Mouse (Mus musculus): ENCODE results near the gene Dmgdh.
A peak's percentile ranks its signal among the peaks of the same experiment; 100 is the strongest.

Gene Dmgdh

DNA sequence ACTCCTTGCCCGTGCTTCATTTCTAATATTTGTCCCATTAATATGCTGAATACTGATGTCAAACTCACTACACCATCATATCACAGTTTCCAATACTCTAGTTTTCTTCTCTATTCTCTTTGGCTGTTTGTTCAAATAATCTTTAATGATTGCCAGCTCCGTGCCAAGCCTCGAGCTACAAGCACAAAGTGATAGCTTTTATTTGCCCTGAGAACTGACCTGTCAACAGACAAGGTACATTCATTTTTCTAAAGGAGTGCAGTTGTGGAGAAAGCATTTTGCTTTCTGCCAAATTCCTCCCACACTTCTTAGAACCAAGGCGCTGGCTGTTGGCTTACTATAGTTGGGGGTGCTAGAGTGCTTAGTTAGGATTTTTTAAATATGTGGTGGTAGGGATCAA is 33.0 kb downstream of the Dmgdh start:
- no peak for DNase-seq (ENCODE audit: inconsistent age in 2 of 2, low spot score in 1 of 2)

DNA sequence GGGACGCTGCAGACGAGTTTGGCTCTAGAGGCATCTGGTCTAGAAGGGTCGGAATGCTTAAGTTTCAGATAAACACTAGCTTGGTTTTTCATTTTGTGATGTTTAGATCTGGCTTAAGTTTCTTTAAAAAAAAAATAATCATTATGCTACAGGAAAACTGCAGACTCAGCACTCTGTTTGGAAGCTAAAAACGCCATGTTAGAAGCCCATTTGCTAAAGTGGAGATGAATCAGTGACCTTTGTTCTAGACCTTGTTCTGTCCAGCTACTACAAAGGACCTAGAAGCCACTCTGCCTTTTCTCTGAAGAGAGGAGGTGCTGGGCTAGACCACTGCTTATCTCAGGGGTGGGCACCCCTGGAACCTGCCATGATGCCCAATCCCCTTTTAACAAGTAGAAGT is 36.1 kb downstream of the Dmgdh start:
- no peak for DNase-seq (ENCODE audit: inconsistent age in 2 of 2, low spot score in 1 of 2)

DNA sequence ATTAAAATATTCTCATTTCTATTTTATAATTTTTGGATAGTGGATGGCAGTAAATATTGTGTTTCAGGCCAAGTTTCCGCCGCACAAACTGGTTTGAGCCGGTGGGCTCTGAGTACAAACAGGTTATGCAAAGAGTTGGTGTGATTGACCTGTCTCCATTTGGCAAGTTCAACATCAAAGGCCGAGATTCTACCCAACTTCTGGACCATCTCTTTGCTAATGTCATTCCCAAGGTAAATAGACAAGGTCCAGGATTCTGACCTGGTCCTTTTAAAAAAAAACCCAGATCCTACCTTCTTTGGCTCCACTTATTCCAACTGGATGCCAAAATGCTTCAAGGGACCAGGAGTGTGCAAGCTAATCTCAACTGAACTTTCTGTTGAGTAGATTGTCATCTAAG is 37.0 kb downstream of the Dmgdh start:
- no peak for DNase-seq (ENCODE audit: inconsistent age in 2 of 2, low spot score in 1 of 2)

DNA sequence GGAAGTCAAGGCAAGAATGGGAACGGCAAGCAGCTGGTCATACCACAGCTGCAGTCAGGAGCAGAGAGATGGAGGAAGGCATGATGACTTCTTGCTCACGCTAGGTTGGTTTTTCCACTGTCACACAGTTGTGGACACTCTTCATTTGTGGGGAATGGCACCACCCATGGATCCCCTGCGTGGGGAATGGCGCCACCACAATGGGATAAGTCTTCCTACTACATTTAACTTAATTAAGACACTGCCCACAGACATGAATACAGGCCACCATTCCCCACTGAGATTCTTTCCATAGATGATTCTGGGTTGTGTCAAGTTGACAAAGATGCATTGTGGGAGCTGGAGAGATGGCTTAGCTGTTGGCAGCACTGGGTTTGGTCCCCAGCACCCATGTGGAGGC is 38.1 kb downstream of the Dmgdh start:
- no peak for DNase-seq (ENCODE audit: inconsistent age in 2 of 2, low spot score in 1 of 2)

DNA sequence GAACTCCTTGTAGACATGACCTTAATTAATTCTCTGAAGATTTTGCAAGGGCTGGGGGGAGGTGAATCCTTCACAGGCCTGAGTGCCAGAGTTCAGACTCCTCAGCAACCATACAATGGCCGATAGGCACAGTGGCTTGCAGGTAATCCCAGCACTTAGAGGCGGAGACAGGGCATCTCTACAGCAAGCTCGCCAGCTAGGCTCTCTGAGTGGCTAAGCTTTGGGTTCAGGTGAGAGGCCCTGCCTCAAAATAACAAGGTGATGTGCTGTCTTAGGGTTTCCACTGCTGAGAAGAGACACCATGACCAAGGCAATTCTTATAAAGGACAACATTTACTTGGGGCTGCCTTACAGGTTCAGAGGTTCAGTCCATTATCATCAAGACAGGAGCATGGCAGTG is 39.6 kb downstream of the Dmgdh start:
- no peak for DNase-seq (ENCODE audit: inconsistent age in 2 of 2, low spot score in 1 of 2)

- no peak for DNase-seq (ENCODE audit: inconsistent age in 2 of 2, low spot score in 1 of 2)
Observed at GRCm38 (mm10) chr13:93717113-93717512, 42.9 kb downstream of the Dmgdh start.

- peak; percentile 41 to 84 for DNase-seq (ENCODE audit: inconsistent age in 2 of 2, low spot score in 1 of 2)
Observed at GRCm38 (mm10) chr13:93718948-93719347, 44.7 kb downstream of the Dmgdh start.

GRCm38 (mm10) chr13:93721916-93722315 is 47.7 kb downstream of the Dmgdh start:
- no peak for DNase-seq (ENCODE audit: inconsistent age in 2 of 2, low spot score in 1 of 2)

DNA sequence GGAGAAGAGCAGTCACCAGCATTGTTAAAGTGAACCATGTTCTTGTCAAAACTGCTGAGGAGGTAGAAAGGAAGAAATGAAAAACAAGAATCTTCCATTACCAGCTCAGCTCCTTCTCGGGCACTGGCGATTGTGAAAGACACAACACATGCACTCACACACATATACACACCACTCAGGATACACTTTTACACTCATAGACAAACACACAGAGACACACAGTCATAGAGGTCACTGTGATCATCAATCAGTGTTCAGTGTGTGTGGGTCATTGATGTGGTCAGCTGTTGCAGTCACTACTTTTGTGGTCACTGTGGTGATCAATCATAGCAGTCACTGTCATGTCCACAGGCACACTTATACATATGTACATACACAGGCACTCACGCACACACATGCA is 49.2 kb downstream of the Dmgdh start:
- no peak for DNase-seq (ENCODE audit: inconsistent age in 2 of 2, low spot score in 1 of 2)

- DNase-seq (ENCODE audit: inconsistent age in 2 of 2, low spot score in 1 of 2): peak in 1 of 2 experiments; percentile 38
Observed at GRCm38 (mm10) chr13:93724206-93724605, 50.0 kb downstream of the Dmgdh start.

DNA sequence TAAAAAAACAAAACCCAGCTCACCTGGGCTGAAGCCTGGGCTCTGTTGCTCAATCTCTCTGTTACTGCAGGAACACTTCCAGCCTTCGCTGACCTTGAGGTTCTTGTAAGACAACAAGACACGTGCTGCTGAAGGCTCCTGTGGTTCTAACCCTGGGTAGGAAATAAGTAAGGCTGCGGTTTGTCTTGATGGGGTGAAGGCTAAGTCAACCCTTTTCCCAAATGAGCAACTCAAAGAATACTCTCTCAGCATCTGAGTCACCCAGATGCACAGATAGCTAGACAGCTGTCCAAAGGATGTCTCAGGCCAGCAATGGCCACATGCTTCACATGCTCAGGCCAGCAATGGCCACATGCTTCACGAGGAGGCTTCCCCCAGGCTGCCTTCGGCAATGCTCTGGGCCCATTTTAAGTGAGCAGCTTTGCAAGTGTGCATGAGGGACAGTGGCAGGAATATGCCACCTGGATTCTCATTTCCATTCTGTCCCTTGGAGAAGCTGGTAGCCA is 61.0 kb downstream of the Dmgdh start:
- DNase-seq (ENCODE audit: inconsistent age in 2 of 2, low spot score in 1 of 2): no peak

DNA sequence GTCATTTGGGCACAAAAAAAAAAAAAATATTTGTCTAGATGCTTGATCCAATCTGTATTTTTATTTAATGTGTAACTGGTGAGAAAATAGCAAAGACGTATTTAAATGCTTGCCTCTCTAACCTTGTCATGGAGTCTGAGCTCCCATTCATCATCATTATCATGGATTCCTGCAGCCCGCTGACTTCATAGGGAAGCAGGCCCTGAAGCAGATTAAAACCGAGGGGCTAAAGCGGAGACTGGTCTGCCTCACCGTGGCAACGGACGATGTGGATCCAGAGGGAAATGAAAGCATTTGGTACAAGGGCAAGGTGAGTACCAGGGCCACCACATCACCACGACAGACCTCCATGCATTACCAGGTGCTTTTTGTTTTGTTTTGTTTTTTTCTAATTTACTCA is 69.9 kb downstream of the Dmgdh start:
- DNase-seq (ENCODE audit: inconsistent age in 2 of 2, low spot score in 1 of 2): no peak

DNA sequence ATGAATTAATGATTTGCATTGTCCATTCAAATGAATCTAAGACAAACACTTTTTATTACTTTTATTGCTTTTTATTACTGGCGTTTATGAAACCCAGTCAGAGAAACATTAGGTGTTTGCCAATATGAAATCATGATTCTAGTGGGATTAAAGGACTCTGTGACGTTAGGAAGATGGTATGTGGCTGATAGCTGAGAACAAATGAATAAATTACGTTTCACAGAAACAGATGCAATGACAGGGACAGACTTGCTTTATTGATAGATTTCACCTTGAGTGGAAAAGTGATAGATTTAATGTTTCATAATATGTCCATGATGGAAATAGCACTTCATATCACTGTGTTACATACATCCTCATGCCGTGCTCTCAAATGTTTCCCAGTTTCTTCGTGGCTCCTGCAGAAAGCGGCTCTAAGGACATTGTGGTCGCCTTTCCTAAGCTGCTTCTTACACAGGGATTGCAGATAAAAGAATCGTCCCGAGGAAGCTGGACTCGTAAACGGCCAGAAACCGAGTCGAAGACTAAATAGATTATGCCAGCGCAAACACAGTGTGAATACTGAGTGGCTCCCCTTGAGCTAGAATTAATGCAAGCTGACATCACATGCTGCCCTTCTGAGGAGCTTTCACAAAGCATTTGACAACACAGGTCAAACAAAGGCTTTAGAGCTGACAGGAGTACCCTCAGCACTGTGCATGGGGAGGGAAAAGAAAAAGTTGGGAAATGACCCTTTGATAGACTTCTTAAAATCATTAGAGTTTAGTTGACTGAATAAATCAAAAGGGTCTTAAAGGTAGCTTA is 78.6 kb downstream of the Dmgdh start:
- DNase-seq (ENCODE audit: inconsistent age in 2 of 2, low spot score in 1 of 2): no peak

DNA sequence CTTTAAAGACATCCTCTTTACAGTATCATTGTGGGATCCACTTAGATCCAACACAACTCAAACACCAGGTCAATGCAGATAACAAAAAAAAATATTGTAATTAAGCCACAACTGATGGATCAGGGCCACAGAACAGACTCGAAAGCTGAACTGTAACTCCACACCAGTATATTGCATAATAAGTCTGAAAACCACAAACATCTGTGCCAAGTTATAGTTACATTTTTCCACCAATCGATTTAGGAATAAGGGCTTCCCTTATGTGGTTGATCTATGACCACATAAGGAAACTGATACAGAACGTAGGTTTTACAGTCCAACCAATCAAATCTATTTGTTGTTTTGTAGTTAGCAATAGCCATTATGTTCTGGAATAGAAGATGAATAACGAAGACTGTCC is 80.9 kb downstream of the Dmgdh start:
- no peak for DNase-seq (ENCODE audit: inconsistent age in 2 of 2, low spot score in 1 of 2)

- DNase-seq (ENCODE audit: inconsistent age in 2 of 2, low spot score in 1 of 2): no peak
Observed at GRCm38 (mm10) chr13:93756674-93757073, 82.4 kb downstream of the Dmgdh start.

DNA sequence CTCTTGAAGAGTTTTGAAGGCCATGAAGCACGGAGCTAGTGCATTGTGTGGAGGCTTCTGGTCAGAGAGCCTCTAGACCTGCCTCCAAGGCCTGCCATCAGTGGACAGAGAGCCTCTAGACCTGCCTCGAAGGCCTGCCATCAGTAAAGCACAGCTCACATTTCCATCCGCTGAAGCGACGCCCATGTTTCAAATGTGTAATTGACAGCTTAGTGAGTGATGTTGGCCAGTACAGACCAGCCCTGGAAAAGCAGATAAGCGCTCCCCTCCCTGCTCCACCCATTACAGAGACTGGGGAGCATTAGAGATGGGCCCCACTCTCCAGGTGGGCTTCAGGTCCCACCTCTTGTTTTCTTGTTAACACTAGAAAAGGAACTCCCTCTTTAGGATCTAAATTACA is 83.3 kb downstream of the Dmgdh start:
- DNase-seq (ENCODE audit: inconsistent age in 2 of 2, low spot score in 1 of 2): no peak

DNA sequence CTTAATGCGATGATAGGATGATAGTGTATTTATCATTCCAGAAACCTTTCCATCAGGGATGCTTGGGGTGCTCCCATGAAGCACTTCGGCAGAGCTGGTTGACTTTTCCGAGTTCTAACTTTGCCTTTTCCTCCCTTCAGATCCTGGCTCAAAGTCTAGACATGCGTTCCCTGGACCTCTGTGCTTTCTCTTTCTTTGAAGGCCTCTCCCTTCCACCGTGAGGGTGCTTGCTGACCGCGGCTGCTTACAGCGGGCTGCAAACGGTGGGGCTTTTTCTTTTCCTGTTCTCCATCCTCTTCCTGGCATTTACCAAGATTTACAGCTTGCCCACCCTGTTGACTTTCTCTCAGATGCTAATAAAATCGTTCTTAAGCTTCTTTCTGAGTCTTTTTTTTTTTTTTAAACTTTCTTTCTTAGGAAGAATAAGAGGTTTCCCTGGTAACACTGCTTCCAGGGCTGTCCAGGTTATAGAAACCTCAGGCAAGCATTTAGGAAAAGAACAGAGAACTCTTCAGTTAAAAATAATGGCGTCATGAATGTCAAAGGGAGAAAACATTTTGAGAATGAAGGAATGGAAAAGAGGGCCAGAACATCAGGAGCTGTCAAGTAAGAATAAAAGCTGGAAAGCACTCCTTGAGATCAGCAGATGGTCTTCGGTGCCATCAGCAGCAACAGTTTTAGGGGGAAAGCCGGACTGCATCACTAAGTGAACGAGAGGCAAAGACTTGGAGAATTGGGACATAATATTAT is 84.1 kb downstream of the Dmgdh start:
- DNase-seq (ENCODE audit: inconsistent age in 2 of 2, low spot score in 1 of 2): no peak

DNA sequence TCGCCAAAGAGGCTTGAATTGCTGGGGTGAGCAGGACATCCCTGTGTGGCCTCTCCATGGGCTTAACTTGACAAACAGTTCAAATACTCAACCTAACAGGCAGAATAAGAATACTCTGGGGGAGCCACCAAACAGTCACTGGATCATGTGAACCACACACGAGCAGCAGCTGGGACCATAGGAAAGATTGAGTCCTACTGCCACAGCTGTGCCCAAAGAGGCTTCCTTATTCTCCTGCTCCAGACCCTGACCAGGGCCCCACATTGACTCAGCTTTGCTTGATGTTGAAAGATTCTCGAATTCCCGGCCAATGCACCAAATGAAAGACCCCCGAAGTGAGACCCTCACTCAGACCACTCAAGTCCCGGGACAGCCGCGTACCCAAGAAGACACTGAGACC is 87.6 kb downstream of the Dmgdh start:
- DNase-seq (ENCODE audit: inconsistent age in 2 of 2, low spot score in 1 of 2): no peak

DNA sequence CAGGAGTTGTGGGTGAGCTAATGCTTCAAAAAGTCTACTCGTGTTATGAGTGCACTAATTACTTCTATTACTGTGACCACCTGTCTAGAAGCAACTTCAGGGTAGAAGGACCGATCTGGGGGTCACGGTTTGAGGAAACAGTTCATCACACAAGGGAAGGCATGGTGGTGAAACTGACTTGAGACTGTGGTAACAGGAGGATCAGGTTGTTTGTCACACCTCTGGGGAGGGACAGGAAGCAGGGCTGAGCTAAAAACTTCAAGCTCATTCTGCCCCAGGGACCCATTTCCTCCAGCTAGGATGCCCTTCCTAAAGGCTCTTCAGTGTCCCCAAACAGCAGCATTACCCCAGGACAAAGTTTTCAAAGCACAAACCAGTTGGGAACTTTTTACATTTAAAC is 88.6 kb downstream of the Dmgdh start:
- no peak for DNase-seq (ENCODE audit: inconsistent age in 2 of 2, low spot score in 1 of 2)

DNA sequence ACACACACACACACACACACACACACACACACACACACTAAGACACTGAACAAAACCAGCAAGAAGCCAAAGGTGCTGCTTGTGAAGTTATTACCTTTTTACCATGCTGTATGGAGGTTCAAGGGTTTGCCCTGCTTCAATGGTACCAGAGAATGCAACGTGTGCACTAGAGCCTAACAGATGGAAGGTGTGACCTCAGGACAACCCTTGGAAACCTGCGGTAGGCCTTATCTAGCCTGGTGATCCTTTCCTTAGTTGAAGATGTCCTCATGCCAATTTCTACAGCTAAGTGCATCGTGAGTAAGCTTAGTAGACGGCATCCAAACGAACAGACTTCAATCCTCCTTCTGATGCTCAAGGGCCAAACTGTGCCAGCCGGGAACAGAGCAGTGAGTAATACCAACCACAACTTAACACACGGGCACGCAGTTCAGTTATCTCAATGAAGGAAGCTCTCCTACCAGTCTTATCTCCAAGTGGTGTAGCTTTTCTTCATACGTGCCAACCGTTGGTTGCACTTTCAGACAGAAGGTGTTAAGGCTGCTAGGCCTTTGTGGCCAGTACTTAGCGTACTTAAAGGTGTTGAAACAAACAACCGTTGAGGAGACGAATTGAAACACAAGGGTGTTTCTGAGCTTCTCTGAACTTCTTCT is 90.2 kb downstream of the Dmgdh start:
- no peak for DNase-seq (ENCODE audit: inconsistent age in 2 of 2, low spot score in 1 of 2)

DNA sequence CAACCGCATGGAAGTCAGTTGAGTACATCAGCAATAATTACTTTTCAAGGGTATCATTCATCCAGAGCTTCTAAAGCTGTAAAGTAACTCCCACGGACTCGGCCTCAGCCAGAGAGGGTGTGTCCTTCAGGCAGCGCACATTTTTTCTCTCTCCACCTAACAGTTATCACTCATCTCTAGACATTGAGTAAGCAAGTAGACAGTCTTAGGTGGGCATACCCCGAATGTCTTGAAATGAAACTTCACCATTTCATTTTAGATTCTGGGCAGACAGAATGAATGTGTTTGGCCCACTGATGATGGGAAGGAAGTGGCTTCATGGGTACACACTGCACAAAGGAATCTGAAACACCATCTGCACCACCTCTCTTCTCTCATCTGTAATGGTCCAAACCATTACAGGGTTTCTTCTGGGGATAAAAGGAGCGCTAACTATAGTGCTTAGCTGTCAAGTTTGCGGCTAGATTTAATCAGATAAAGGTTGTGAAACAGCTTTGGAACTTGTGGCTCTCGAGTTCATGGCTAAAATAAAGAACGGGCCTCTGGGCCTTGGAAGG is 96.9 kb downstream of the Dmgdh start:
- DNase-seq (ENCODE audit: inconsistent age in 2 of 2, low spot score in 1 of 2): no peak
